Mouse (Mus musculus) intestine, postnatal 0 days (tissue): ENCODE measurements at regions not wholly inside any gene's neighbourhood (a gene's known extent, or its start where the extent isn't known, plus 50 kb on each side); places are given as distances from the start of the nearest gene placed in this dataset.

Experiments used
- ATAC-seq: fragments of 200-750 bp; cut with Nextera tagmentation; 2 replicates; pipeline ENCODE4 v1.8.0; 2017; ENCODE audit warnings: mild to moderate bottlenecking, moderate TSS enrichment, moderate library complexity
- H3K27ac ChIP-seq: fragments of 300-500 bp; sonication (generic); 2 replicates; pipeline ENCODE4 v1.5.1; 2014; ENCODE audit warnings: mild to moderate bottlenecking, low read depth, low read length, moderate library complexity
- H3K27me3 ChIP-seq: fragments of 300-500 bp; sonication (generic); replicated peaks from 2 replicates; pipeline ENCODE4 v1.6.1; 2014; ENCODE audit warnings: low read length, mixed read lengths; ENCODE audit not compliant: control insufficient read depth, insufficient read depth
- H3K36me3 ChIP-seq: fragments of 300-500 bp; sonication (generic); 2 replicates; pipeline ENCODE4 v1.6.1; 2014; ENCODE audit warnings: mild to moderate bottlenecking, moderate library complexity; ENCODE audit not compliant: control insufficient read depth, insufficient read depth
- H3K4me1 ChIP-seq: fragments of 300-500 bp; sonication (generic); replicated peaks from 2 replicates; pipeline ENCODE4 v1.6.1; 2014; ENCODE audit warnings: antibody characterized with exemption, low read length, mixed read lengths; ENCODE audit not compliant: control insufficient read depth, insufficient read depth
- H3K4me2 ChIP-seq: fragments of 300-500 bp; sonication (generic); replicated peaks from 2 replicates; pipeline ENCODE4 v1.6.1; 2014; ENCODE audit warnings: low read depth, mild to moderate bottlenecking, moderate library complexity
- H3K4me3 ChIP-seq: fragments of 300-500 bp; sonication (generic); 2 replicates; pipeline ENCODE4 v1.5.1; 2014; ENCODE audit warnings: low read depth, low read length
- H3K9ac ChIP-seq: fragments of 300-500 bp; sonication (generic); 2 replicates; pipeline ENCODE4 v1.6.1; 2014; ENCODE audit warnings: mild to moderate bottlenecking, low read depth, low read length
- H3K9me3 ChIP-seq: fragments of 300-500 bp; sonication (generic); 2 replicates; pipeline ENCODE4 v1.6.1; 2016; ENCODE audit warnings: mixed run types; ENCODE audit not compliant: control insufficient read depth
- CTCF ChIP-seq: sonication (generic); IDR thresholded peaks from 2 replicates; pipeline ENCODE4 v1.5.1; 2016; ENCODE audit warnings: low read depth, mild to moderate bottlenecking, control low read depth, antibody characterized with exemption, moderate library complexity
- WGBS: fragments of 180-500 bp; shearing (Covaris S2); extraction: QIAGEN DNeasy Blood & Tissue Kit; methylation state at CpG from one replicate; pipeline ENCODE4 v1.1.7; 2014; 5-methylcytosine and 5-hydroxymethylcytosine counted together

- no peaks in the 10 kb centered on the region for H3K4me1 ChIP-seq
- H3K27me3 ChIP-seq, result no peaks in the 10 kb centered on the region
- 64% methylated on average over 6 of the region's 6 CpGs for WGBS
- no peaks in the 10 kb centered on the region for H3K36me3 ChIP-seq
- no peak overlapping the region for H3K9ac ChIP-seq
- no peak overlapping the region for H3K27ac ChIP-seq
- ATAC-seq, result no peak
- H3K4me3 ChIP-seq, result no peak overlapping the region
- H3K4me2 ChIP-seq, result no peak overlapping the region
- no peak for TF ChIP-seq CTCF
- H3K9me3 ChIP-seq, result no peaks in the 10 kb centered on the region
Measured at GRCm38 (mm10) chr5:102373309-102373971, 107.8 kb upstream of the Arhgap24 start.

DNA sequence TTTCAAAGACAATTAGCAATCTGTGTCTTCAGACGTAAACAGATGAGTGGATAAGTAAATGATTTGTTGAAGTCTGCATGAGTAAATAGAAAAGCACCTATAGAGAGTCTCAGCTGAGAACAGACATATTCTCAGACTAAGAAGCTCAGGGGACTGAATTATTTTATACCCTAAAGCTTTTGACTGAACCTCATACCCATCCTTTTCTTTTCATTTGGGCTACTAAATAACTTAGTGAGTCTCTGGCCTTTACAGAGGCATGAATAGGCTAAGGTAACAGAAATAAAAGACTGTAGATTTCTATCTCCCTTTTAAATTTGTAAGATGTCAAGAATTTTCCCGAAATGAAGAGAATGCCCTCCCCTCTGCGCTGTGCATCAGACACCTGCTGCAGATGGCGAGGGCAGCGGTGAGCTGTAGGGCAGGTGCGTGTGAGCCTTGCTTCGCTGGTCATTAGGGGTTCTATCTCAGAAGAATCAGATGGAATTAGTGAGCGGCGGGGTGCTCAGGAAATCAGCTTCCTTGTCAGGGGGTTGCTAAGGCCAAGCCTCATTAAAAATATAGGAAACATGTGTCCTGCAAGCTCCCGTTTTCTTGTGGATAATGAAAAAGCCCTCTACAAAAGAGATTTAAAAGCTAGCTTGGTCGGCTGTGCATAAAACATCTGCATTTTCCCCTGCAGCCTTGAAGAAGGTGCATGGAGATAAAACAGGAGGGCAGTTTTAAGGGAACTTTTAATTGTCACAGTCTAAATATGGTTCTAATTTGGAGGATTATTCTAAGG, 107.0 kb upstream of the Arhgap24 start:
- no peaks in the 10 kb centered on the region for H3K36me3 ChIP-seq
- no peak for TF ChIP-seq CTCF
- no peak overlapping the region for H3K4me2 ChIP-seq
- H3K9ac ChIP-seq, result no peak overlapping the region
- no peaks in the 10 kb centered on the region for H3K27me3 ChIP-seq
- no peak overlapping the region for H3K4me3 ChIP-seq
- no peaks in the 10 kb centered on the region for H3K9me3 ChIP-seq
- no peak for ATAC-seq
- H3K27ac ChIP-seq, result no peak overlapping the region
- WGBS, result 72% methylated on average over 11 of the region's 11 CpGs
- no peaks in the 10 kb centered on the region for H3K4me1 ChIP-seq

- Histone ChIP-seq H3K4me1 (no peaks in the 10 kb centered on the region), H3K27me3 (no peaks in the 10 kb centered on the region), H3K9ac (no peak overlapping the region), H3K36me3 (no peaks in the 10 kb centered on the region), H3K4me3 (no peak overlapping the region), H3K9me3 (no peaks in the 10 kb centered on the region), H3K27ac (no peak overlapping the region), H3K4me2 (no peak overlapping the region)
- no peak for TF ChIP-seq CTCF
- no peak for ATAC-seq
- WGBS, result 85% methylated on average over 2 of the region's 2 CpGs
Measured at GRCm38 (mm10) chr5:102375339-102375738, 105.9 kb upstream of the Arhgap24 start.

GRCm38 (mm10) chr5:102393941-102394340, 87.2 kb upstream of the Arhgap24 start:
- no peak for ATAC-seq
- WGBS, result 77% methylated on average over 3 of the region's 3 CpGs
- no peak for TF ChIP-seq CTCF

DNA sequence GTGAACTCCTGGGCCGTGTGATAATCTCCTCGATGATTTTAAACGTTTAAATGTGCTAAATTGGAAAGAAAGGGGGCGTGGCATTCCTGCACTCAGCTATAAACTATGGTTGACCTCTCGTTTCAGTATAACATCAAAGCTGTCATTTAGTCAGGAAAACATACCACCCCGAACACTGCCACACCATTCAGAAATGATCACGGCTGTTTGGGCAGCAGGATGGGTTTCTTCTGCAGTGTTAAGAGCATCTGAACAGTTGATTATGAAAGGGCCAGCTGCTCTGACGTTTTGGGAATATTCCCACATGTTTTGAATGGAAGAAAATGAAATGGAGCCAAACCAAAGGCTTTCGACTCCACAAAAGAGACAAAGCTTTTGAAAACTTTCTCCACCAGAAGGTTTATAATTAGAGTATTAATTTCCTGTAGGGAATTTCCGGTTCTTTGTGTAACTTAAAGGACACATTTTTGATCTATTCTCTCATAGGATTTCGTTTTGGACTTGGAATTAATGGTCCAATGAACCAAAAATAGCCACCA, 85.5 kb upstream of the Arhgap24 start:
- ATAC-seq, result no peak
- TF ChIP-seq CTCF, result no peak
- 36% methylated on average over 11 of the region's 11 CpGs for WGBS
- Histone ChIP-seq H3K4me2 (no peak overlapping the region), H3K9me3 (no peaks in the 10 kb centered on the region), H3K4me1 (no peaks in the 10 kb centered on the region), H3K4me3 (no peak overlapping the region), H3K9ac (no peak overlapping the region), H3K36me3 (no peaks in the 10 kb centered on the region), H3K27ac (no peak overlapping the region), H3K27me3 (no peaks in the 10 kb centered on the region)

More at GRCm38 (mm10) chr5:102393941-102394340, 87.2 kb upstream of the Arhgap24 start:
- no peak overlapping the region for H3K4me2 ChIP-seq
- H3K4me1 ChIP-seq, result no peaks in the 10 kb centered on the region
- no peak overlapping the region for H3K9ac ChIP-seq
- H3K4me3 ChIP-seq, result no peak overlapping the region
- no peaks in the 10 kb centered on the region for H3K27me3 ChIP-seq
- no peaks in the 10 kb centered on the region for H3K36me3 ChIP-seq
- no peaks in the 10 kb centered on the region for H3K9me3 ChIP-seq
- H3K27ac ChIP-seq, result no peak overlapping the region

DNA sequence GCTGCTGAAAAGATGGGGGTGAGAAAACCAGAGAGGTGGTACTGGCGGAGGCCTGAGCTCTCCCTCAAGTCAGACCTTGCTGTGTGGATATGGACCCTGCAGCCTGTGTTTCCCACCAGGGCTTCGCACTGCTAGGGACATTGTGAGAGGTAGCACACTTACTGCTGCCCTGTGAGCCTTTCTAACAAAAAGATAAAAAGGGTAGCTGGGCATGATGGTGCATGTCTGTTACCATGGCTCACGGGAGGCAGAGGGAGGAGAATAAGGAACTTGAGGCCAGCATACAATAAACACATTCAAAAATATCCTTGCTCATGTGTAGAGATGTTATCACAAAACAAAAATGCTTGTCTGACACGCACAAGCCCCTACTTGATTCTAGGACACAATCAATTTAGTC, 82.2 kb upstream of the Arhgap24 start:
- H3K4me3 ChIP-seq, result no peak overlapping the region
- no peak overlapping the region for H3K4me2 ChIP-seq
- ATAC-seq, result no peak
- no peak overlapping the region for H3K9ac ChIP-seq
- no peak overlapping the region for H3K27ac ChIP-seq
- H3K4me1 ChIP-seq, result no peaks in the 10 kb centered on the region
- 78% methylated on average over 4 of the region's 4 CpGs for WGBS
- H3K36me3 ChIP-seq, result no peaks in the 10 kb centered on the region
- no peak for TF ChIP-seq CTCF
- H3K27me3 ChIP-seq, result no peaks in the 10 kb centered on the region
- H3K9me3 ChIP-seq, result no peaks in the 10 kb centered on the region
